Mouse (Mus musculus) forelimb bud, embryonic 11.5 days (tissue): ENCODE data around the gene Bglap3.

Experiments used
- DNase-seq: peaks from one replicate; pipeline ENCODE4 v3.0.0-alpha.2; 2012; ENCODE audit warnings: low read depth, low spot score

The Bglap3 gene

DNA sequence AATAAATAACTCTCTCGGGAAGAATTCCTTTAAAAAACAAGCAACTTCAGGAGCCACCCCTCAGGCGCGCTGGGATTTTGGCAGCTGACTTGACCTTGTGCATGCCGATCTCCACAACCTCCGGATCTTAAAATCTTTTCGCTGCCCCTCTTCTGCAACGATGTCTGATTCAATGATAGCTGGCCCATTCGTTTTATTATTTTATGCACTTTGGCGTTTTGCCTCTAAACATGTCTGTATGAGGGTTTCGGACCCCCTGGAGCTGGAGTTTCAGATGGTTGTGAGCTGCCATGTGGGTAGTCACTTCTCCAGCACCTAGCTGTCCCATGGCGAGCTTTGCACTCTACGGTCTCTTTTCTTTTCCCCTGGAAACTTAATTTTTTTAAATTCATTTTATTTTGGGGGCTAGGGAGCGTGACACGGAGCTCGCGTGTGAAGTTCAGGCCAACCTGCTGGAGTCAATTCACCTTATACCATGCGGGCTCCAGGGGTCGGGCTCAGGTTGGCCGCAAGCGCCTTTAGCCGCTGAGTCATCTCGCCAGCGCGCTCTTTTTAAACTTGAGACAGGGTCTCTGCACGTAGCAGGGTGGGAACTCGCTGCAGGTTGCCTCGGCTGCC lies 37.0 kb downstream of the Bglap3 start:
- DNase-seq: no peak

GRCm38 (mm10) chr3:88334902-88335435 lies 37.6 kb downstream of the Bglap3 start:
- DNase-seq: no peak

GRCm38 (mm10) chr3:88334029-88334658 lies 38.4 kb downstream of the Bglap3 start:
- no peak for DNase-seq

- peak; percentile 29 for DNase-seq
Observed at GRCm38 (mm10) chr3:88331282-88331681, 41.3 kb downstream of the Bglap3 start.

DNA sequence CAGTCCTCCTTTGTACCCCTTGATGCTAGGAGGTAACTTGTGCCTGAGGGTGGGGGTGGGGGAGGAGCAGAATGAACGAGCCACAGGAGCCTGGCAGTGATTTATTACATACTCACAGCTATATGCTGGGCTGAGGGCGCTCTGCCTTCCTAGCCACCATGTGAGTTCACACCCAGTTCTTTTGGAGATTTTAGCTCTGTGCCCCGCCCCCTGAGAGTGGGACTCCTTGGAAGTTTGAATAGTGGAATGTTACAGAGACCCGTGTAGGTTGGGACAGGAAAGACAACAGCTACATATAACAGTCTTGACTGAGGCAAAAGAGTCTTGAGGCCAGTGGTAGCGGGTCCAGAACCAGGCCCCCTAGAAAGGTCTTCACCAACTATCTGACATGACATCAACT lies 43.6 kb downstream of the Bglap3 start:
- no peak for DNase-seq

- peak; percentile 59 for DNase-seq
Observed at GRCm38 (mm10) chr3:88324951-88325405, 47.6 kb downstream of the Bglap3 start, which contains the start of gene Glmp. Gene Glmp (plus strand): TSS chr3:88325023.
